Mouse (Mus musculus) kidney, postnatal 0 days (tissue): ENCODE data around the gene Gm28053. TPM values are rescaled to one million over a fixed set of nuclear protein-coding genes. Genes with fewer than 3 reads are reported as not detected.
"Not testable (repeated sequence)": the region's sequence is repeated elsewhere in the genome, so short reads cannot be mapped to it uniquely, and the experiment has no call there.

Experiments
- ATAC-seq: fragments of 200-750 bp; cut with Nextera tagmentation; replicated peaks from 2 replicates; pipeline ENCODE4 v1.8.0; 2017; ENCODE audit warnings: low read depth, moderate number of reproducible peaks, moderate TSS enrichment, moderate library complexity; ENCODE audit not compliant: low FRiP score
- DNase-seq: peaks from one replicate; pipeline ENCODE4 v3.0.0-alpha.2; 2016; ENCODE audit warnings: low spot score
- H3K27ac ChIP-seq: fragments of 300-500 bp; sonication (generic); 2 replicates; pipeline ENCODE4 v1.5.1; 2014; ENCODE audit warnings: mild to moderate bottlenecking
- H3K27me3 ChIP-seq: fragments of 300-500 bp; sonication (generic); 2 replicates; pipeline ENCODE4 v1.6.1; 2014; ENCODE audit warnings: low read length, mixed read lengths; ENCODE audit not compliant: insufficient read depth
- H3K36me3 ChIP-seq: fragments of 300-500 bp; sonication (generic); 2 replicates; pipeline ENCODE4 v1.6.1; 2014; ENCODE audit warnings: low read length, mixed read lengths; ENCODE audit not compliant: insufficient read depth
- H3K4me1 ChIP-seq: fragments of 300-500 bp; sonication (generic); replicated peaks from 2 replicates; pipeline ENCODE4 v1.6.1; 2014; ENCODE audit warnings: antibody characterized with exemption, low read length, mixed read lengths; ENCODE audit not compliant: insufficient read depth
- H3K4me2 ChIP-seq: fragments of 300-500 bp; sonication (generic); 2 replicates; pipeline ENCODE4 v1.6.1; 2014; ENCODE audit warnings: mild to moderate bottlenecking, low read length, moderate library complexity, mixed read lengths
- H3K4me3 ChIP-seq: fragments of 300-500 bp; sonication (generic); replicated peaks from 2 replicates; pipeline ENCODE4 v1.5.1; 2014; ENCODE audit warnings: low read depth, low read length
- H3K9ac ChIP-seq: fragments of 300-500 bp; sonication (generic); 2 replicates; pipeline ENCODE4 v1.6.1; 2014; ENCODE audit warnings: low read depth, low read length
- H3K9me3 ChIP-seq: fragments of 300-500 bp; sonication (generic); replicated peaks from 2 replicates; pipeline ENCODE4 v1.6.1; 2016; ENCODE audit warnings: low read length, inconsistent platforms, mixed read lengths
- CTCF ChIP-seq: IDR thresholded peaks from 2 replicates; pipeline ENCODE4 v1.5.1; 2016; ENCODE audit warnings: antibody characterized with exemption, low read depth, mild to moderate bottlenecking, moderate library complexity
- WGBS: fragments of 180-500 bp; shearing (Covaris S2); extraction: QIAGEN DNeasy Blood & Tissue Kit; methylation state at CpG from one replicate; pipeline ENCODE4 v1.1.7; 2014; 5-methylcytosine and 5-hydroxymethylcytosine counted together
- polyA plus RNA-seq: library from polyadenylated mRNA; unstranded; fragments of >200 nt; fragmentation: Nextera tagmentation; extraction: Ambion mirVana; gene quantifications from 2 replicates; pipeline ENCODE4 v1.2.1, GENCODE M21; 2015

The Gm28053 gene
- polyA plus RNA-seq, 1 experiment from 2014 or later: 2.7 TPM

DNA sequence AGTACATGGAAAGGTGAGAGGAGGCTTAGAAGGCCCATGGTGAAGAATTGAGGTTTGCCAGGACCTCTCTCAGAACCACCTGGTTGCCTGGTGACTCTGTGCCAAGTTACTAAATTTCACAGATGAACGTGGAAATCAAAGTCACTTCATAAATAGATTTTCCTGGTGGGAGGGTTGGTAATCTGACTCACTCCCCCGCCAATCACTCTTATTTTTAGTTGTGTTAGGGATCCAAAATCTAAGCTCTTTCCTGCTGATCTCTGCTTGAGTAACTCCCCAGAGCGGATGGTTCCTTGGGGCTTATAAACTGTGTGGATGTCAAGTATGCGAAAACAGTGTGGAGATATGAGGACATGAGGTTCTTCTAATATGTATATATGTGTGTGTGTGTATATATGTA lies 36.1 kb upstream of the Gm28053 start:
- 64% methylated on average over 4 of the region's 4 CpGs for WGBS
- ATAC-seq: no peak
- H3K9me3 ChIP-seq: no peaks in the 10 kb centered on the region
- no peaks in the 10 kb centered on the region for H3K36me3 ChIP-seq
- no peak overlapping the region for H3K4me2 ChIP-seq
- H3K27me3 ChIP-seq: no peaks in the 10 kb centered on the region
- no peaks in the 10 kb centered on the region for H3K4me1 ChIP-seq
- H3K9ac ChIP-seq: no peak overlapping the region
- no peak overlapping the region for H3K4me3 ChIP-seq
- DNase-seq: no peak
- no peak overlapping the region for H3K27ac ChIP-seq
- no peak for TF ChIP-seq CTCF

DNA sequence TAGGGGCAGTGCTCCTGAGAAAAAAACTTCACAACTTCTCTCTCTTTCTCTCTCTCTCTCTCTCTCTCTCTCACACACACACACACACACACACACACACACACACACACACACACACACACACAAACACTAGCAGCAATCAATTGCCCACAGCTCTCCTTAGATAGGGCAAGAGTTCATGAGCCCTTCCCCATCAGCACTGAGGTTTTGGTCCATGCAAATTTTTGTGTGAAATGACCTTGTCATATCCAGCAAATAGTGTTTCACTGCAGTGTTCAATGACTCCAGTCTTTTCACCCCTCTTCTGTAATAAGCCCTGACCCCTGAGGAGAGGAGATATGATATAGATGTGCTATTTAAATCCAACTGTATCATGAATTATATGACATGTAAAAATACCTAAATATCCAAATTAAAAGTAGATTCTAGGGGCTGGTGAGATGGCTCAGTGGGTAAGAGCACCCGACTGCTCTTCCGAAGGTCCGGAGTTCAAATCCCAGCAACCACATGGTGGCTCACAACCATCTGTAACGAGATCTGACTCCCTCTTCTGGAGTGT lies 35.1 kb upstream of the Gm28053 start:
- DNase-seq, ATAC-seq, H3K9ac ChIP-seq, H3K27ac ChIP-seq, H3K4me2 ChIP-seq, H3K9me3 ChIP-seq, H3K4me1 ChIP-seq, H3K36me3 ChIP-seq, H3K27me3 ChIP-seq, H3K4me3 ChIP-seq: not testable (repeated sequence)
- WGBS: 99% methylated on average over 3 of the region's 4 CpGs

DNA sequence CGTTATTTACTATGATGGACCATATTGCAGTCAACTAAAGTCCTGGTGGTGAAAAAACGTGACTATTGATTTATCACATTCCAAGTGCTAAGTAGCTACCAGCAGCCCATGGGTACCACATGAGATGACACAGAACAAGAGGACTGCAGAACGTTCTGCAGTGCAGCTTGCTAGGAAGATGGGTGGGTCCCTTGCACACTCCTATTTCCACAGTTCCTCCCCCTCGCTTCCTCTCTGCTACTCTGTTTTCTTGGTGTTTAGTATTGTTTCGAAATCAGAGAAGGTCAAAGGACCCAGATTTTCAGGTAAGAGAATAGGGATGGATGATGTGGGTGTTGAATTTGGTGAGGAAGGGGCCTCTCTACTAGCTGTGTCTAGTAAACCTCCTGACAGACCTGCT lies 34.1 kb upstream of the Gm28053 start, which contains the start of gene Gimap4:
Gene Gimap4 (plus strand): TSS at position 231 of the 400 bp plus-strand sequence.
- H3K9me3 ChIP-seq: no peaks in the 10 kb centered on the region
- H3K4me3 ChIP-seq: peak within 1 kb of the TSS; percentile 9; the same call in 1 of the 2 replicates
- TF ChIP-seq CTCF: no peak
- H3K4me1 ChIP-seq: no peaks in the 10 kb centered on the region
- 0 out of 2 replicates have a peak within 1 kb of the TSS, but pooled peaks have one; percentile 14 for H3K9ac ChIP-seq
- no peaks in the 10 kb centered on the region for H3K27me3 ChIP-seq
- H3K27ac ChIP-seq: peak within 1 kb of the TSS; percentile 56
- no peak for ATAC-seq
- H3K36me3 ChIP-seq: no peaks in the 10 kb centered on the region
- no peak for DNase-seq
- WGBS: 50% methylated on average over 5 of the region's 5 CpGs
- peak within 1 kb of the TSS; percentile 35 for H3K4me2 ChIP-seq

DNA sequence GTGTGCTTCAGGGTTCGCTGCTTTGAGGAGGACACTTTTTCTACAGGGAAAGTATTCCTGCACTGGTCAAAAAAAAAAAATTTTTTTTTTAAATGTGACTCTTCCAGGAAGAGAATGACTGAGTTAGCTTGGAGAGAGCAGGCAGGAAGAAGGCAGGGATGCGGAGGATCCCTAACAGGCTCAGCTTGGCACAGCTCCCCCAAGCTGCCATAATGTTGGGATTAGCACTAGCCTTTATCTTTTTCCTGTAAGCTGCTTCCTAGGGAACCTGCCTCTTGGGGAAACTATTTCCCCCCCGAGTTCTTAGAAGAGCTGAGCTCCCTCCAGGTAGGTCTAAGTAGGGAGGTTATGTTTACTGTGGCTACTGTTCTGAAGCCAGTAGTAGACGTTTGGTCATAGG lies 33.6 kb upstream of the Gm28053 start:
- H3K9me3 ChIP-seq: no peaks in the 10 kb centered on the region
- H3K4me2 ChIP-seq: peak overlapping the region; percentile 35
- H3K4me1 ChIP-seq: no peaks in the 10 kb centered on the region
- no peak for TF ChIP-seq CTCF
- H3K4me3 ChIP-seq: peak overlapping the region; percentile 9; the same call in 1 of the 2 replicates
- no peaks in the 10 kb centered on the region for H3K27me3 ChIP-seq
- no peak for ATAC-seq
- H3K27ac ChIP-seq: peak overlapping the region; percentile 56
- DNase-seq: no peak
- 47% methylated on average over 4 of the region's 4 CpGs for WGBS
- H3K9ac ChIP-seq: no peak overlapping the region
- no peaks in the 10 kb centered on the region for H3K36me3 ChIP-seq

DNA sequence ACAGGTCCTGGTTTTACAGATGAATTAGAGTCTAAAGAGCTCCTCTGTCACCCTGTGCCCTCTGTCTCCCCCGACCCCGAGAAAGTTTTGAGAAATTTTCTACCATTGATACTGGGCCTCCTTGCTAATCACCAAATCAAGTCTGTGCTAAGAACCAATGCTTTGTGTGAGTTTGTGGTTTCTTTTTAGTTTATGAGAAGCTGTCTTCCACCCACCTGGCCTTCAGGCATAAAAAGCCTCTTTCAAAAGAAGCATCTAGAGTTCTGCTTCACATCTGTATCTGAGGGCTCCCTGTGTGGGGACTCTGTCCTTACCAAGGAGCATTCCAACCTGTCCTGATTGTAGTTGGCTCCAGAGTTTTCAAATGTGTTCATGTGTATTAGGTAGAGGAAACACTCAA lies 33.2 kb upstream of the Gm28053 start:
- 79% methylated on average over 2 of the region's 2 CpGs for WGBS
- DNase-seq (no peak), ATAC-seq (no peak)
- no peaks in the 10 kb centered on the region for H3K36me3 ChIP-seq
- no peaks in the 10 kb centered on the region for H3K27me3 ChIP-seq
- H3K9ac ChIP-seq: 0 out of 2 replicates have a peak overlapping the region, but pooled peaks have one; percentile 14
- 0 out of 2 replicates have a peak overlapping the region, but pooled peaks have one; percentile 9 for H3K4me3 ChIP-seq
- no peaks in the 10 kb centered on the region for H3K9me3 ChIP-seq
- H3K4me2 ChIP-seq: peak overlapping the region; percentile 35
- no peaks in the 10 kb centered on the region for H3K4me1 ChIP-seq
- TF ChIP-seq CTCF: no peak
- peak overlapping the region; percentile 56 for H3K27ac ChIP-seq

DNA sequence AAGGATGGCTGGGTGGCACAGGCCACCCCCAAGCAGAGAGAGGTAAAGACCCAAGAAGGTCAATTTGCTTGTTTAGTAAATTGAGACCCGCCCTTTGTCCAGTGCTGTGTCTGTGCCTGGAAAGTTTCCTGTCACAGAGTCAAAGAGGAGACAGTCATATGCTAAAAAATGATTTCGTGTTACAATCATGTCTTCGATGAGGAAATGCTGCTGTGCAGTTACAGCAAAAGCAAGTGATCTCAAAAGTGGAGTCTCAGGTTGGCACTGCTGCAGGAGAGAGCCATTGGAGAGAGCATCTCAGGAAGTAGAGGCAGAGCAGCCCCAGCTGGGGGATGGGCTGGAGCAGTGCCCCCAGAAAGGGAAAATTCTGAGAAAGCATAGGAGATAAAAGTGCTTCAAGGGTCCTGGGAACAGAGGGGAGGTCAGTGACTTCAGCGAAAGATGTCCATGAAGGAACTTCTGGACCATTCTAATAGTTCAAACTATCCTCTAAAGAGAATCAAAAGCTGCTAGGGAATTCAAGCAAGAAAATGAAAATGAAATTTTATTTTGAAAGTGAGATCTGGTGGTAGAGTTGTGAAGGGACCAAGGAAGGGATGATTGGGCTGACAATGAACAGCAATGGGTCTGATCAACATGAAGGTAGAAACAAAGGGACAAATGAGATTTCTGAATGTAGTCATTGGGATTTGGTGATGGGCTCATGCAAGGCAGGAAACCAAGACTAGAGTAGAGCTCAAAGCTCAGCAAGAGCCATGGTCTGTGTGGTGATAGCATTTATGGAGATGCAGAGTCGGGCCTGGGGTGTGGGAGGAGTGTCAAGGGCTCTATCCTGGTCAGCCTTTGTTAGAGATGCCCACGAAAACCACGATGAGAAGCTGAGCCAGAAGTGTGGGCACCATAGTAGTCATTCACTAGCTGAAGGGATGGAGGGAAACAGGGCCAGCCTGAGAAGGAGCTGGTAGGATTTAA lies 32.4 kb upstream of the Gm28053 start:
- Histone ChIP-seq H3K4me2 (peak overlapping the region; percentile 35), H3K27me3 (no peaks in the 10 kb centered on the region), H3K36me3 (no peaks in the 10 kb centered on the region), H3K4me3 (no peak overlapping the region), H3K4me1 (no peaks in the 10 kb centered on the region), H3K9ac (0 out of 2 replicates have a peak overlapping the region, but pooled peaks have one; percentile 14), H3K27ac (no peak overlapping the region), H3K9me3 (no peaks in the 10 kb centered on the region)
- ATAC-seq (no peak), DNase-seq (no peak)
- no peak for TF ChIP-seq CTCF
- WGBS: 71% methylated on average over 7 of the region's 7 CpGs
